Mouse (Mus musculus) cortical plate, adult 2 months (tissue): ENCODE results near the gene Parp4. TPM values are rescaled to one million over a fixed set of nuclear protein-coding genes. Genes with fewer than 3 reads are reported as not detected.

Experiments used
- H3K27ac ChIP-seq: fragments of 200-500 bp; 2 replicates; pipeline ENCODE4 v1.5.1; 2012; ENCODE audit warnings: low read length, control low read depth, inconsistent platforms; ENCODE audit not compliant: insufficient read depth
- H3K4me1 ChIP-seq: fragments of 200-500 bp; 2 replicates; pipeline ENCODE4 v1.6.1; 2011; ENCODE audit warnings: low read length; ENCODE audit not compliant: control insufficient read depth, insufficient read depth
- H3K4me3 ChIP-seq: fragments of 200-500 bp; 2 replicates; pipeline ENCODE4 v1.5.1; 2011; ENCODE audit warnings: mild to moderate bottlenecking, low read length, control low read depth; ENCODE audit not compliant: insufficient read depth
- CTCF ChIP-seq: fragments of 200-500 bp; IDR thresholded peaks from 2 replicates; pipeline ENCODE4 v1.5.1; 2011; ENCODE audit warnings: mild to moderate bottlenecking, control low read depth, low read length; ENCODE audit not compliant: insufficient read depth; ENCODE audit errors: extremely low read depth
- POLR2A ChIP-seq: fragments of 200-500 bp; IDR thresholded peaks from 2 replicates; pipeline ENCODE4 v1.6.1; 2011; ENCODE audit warnings: mild to moderate bottlenecking, low read length, control low read depth; ENCODE audit not compliant: insufficient read depth; ENCODE audit errors: extremely low read depth
- polyA plus RNA-seq: library from polyadenylated mRNA; depleted of rRNA; stranded (reverse); fragments of >200 nt; gene quantifications from 2 replicates; pipeline ENCODE4 v1.2.3, GENCODE M21; 2012

Parp4 gene
- polyA plus RNA-seq, 1 experiment = 5.3 TPM

- TF ChIP-seq CTCF = no peak
- H3K4me3 ChIP-seq = no peak overlapping the region
- no peak overlapping the region for H3K27ac ChIP-seq
- H3K4me1 ChIP-seq = no peaks in the 10 kb centered on the region
Measured at GRCm38 (mm10) chr14:56602069-56602468, 26.6 kb downstream of the Parp4 start.

GRCm38 (mm10) chr14:56604438-56604837 lies 29.0 kb downstream of the Parp4 start:
- Histone ChIP-seq H3K27ac (no peak overlapping the region), H3K4me1 (no peaks in the 10 kb centered on the region), H3K4me3 (no peak overlapping the region)
- TF ChIP-seq CTCF = no peak

GRCm38 (mm10) chr14:56605136-56605535 lies 29.7 kb downstream of the Parp4 start:
- Histone ChIP-seq H3K4me1 (no peaks in the 10 kb centered on the region), H3K27ac (no peak overlapping the region), H3K4me3 (no peak overlapping the region)
- TF ChIP-seq POLR2A (no peak), CTCF (no peak)

GRCm38 (mm10) chr14:56613212-56613611 lies 37.8 kb downstream of the Parp4 start:
- Histone ChIP-seq H3K4me3 (no peak overlapping the region), H3K27ac (no peak overlapping the region), H3K4me1 (no peaks in the 10 kb centered on the region)
- no peak for TF ChIP-seq CTCF
- TF ChIP-seq POLR2A = no peak

- H3K27ac ChIP-seq = no peak overlapping the region
- H3K4me1 ChIP-seq = no peaks in the 10 kb centered on the region
- no peak overlapping the region for H3K4me3 ChIP-seq
- TF ChIP-seq POLR2A (no peak), CTCF (no peak)
Measured at GRCm38 (mm10) chr14:56617470-56617869, 42.1 kb downstream of the Parp4 start.

- H3K4me3 ChIP-seq = no peak overlapping the region
- no peak for TF ChIP-seq CTCF
- no peak for TF ChIP-seq POLR2A
- H3K27ac ChIP-seq = no peak overlapping the region
- no peaks in the 10 kb centered on the region for H3K4me1 ChIP-seq
Measured at GRCm38 (mm10) chr14:56620425-56620824, 45.0 kb downstream of the Parp4 start.

- TF ChIP-seq CTCF = no peak
- no peak for TF ChIP-seq POLR2A
- H3K27ac ChIP-seq = no peak overlapping the region
- no peak overlapping the region for H3K4me3 ChIP-seq
- no peaks in the 10 kb centered on the region for H3K4me1 ChIP-seq
Measured at GRCm38 (mm10) chr14:56626202-56626601, 50.8 kb downstream of the Parp4 start.

- no peak overlapping the region for H3K27ac ChIP-seq
- no peaks in the 10 kb centered on the region for H3K4me1 ChIP-seq
- H3K4me3 ChIP-seq = no peak overlapping the region
- TF ChIP-seq POLR2A = no peak
- no peak for TF ChIP-seq CTCF
Measured at GRCm38 (mm10) chr14:56628336-56628735, 52.9 kb downstream of the Parp4 start.

GRCm38 (mm10) chr14:56631109-56631508 lies 55.7 kb downstream of the Parp4 start:
- H3K4me3 ChIP-seq = no peak overlapping the region
- TF ChIP-seq POLR2A = no peak
- TF ChIP-seq CTCF = no peak
- no peaks in the 10 kb centered on the region for H3K4me1 ChIP-seq
- H3K27ac ChIP-seq = no peak overlapping the region

GRCm38 (mm10) chr14:56647206-56647605 lies 71.8 kb downstream of the Parp4 start:
- TF ChIP-seq CTCF = no peak
- H3K4me3 ChIP-seq = no peak overlapping the region
- H3K27ac ChIP-seq = no peak overlapping the region
- H3K4me1 ChIP-seq = no peaks in the 10 kb centered on the region

- TF ChIP-seq CTCF (no peak), POLR2A (no peak)
- Histone ChIP-seq H3K27ac (no peak overlapping the region), H3K4me1 (no peaks in the 10 kb centered on the region), H3K4me3 (no peak overlapping the region)
Measured at GRCm38 (mm10) chr14:56649448-56649847, 74.0 kb downstream of the Parp4 start.
